Mouse (Mus musculus) left cerebral cortex, adult 6 months (tissue): Measurements from ENCODE around the gene Rest. TPM values are rescaled to one million over a fixed set of nuclear protein-coding genes. Genes with fewer than 3 reads are reported as not detected.

Experiments
- long read RNA-seq, 2 experiments: library from polyadenylated mRNA; unstranded; transcript quantifications; one replicate each; pipeline ENCODE4 v2.0.0; 2019 to 2020
- polyA plus RNA-seq: library from polyadenylated mRNA; unstranded; fragments of <200 nt; fragmentation: Nextera tagmentation; gene quantifications from 2 replicates; pipeline ENCODE4 v1.2.3, GENCODE M21; 2021

Rest gene
- polyA plus RNA-seq = 1.4 and 1.9 TPM in 2 replicates
- long read RNA-seq, experiment 1, full-length matches to known transcripts = 15 of 23 reads
- long read RNA-seq, experiment 1, partial matches to known transcripts = 0 of 23 reads
- long read RNA-seq, experiment 1, other reads (novel, unspliced or antisense) = 8 of 23 reads
- long read RNA-seq, experiment 2, full-length matches to known transcripts = 4 of 6 reads
- long read RNA-seq, experiment 2, partial matches to known transcripts = 1 of 6 reads
- long read RNA-seq, experiment 2, other reads (novel, unspliced or antisense) = 1 of 6 reads

GRCm38 (mm10) chr5:77265081-77265670 lies at the start of gene Rest:
Gene Rest (plus strand): TSS chr5:77265491.

GRCm38 (mm10) chr5:77309924-77310772 lies 44.9 kb downstream of the Rest start, which contains the start of the genes Noa1 and Polr2b:
Gene Noa1 (minus strand): TSS chr5:77310084.
Gene Polr2b (plus strand): TSS chr5:77310147.

Other genes starting within 250 kb of the Rest start
- 0.42 and 0.75 TPM in 2 replicates for gene Thegl, start 249.5 kb upstream of the Rest start, polyA plus RNA-seq
- gene Hopx, start 150.4 kb upstream of the Rest start, polyA plus RNA-seq = 16.7 and 22.3 TPM in 2 replicates
- not detected in 2 replicates for gene Spink2, start 54.0 kb upstream of the Rest start, polyA plus RNA-seq
- 14.0 and 19.6 TPM in 2 replicates for gene Noa1, start 44.6 kb downstream of the Rest start, polyA plus RNA-seq
- 20.8 and 26.5 TPM in 2 replicates for gene Polr2b, start 44.7 kb downstream of the Rest start, polyA plus RNA-seq
- gene Igfbp7, start 142.6 kb downstream of the Rest start, polyA plus RNA-seq = 5.7 and 62.9 TPM in 2 replicates